27 mouse cellular contexts compared by ENCODE assay signal in genomic region chr10:127566553-127567326, GRCm38 (mm10). TPM values are rescaled to one million over a fixed set of nuclear protein-coding genes. Genes with fewer than 3 reads are reported as not detected.
DNase-seq lines count a peak whose midpoint lies in the region; ATAC-seq and TF ChIP-seq lines count a peak whose summit lies in the region.
"Had no signal": no experiment of that assay in that cellular context is flagged by ENCODE, and none has a peak within 500 bp of the region (broad histone marks: within the 10 kb centered on the region; RNA-seq: fewer than 3 reads in every experiment).

No protein-coding gene starts in this region.

- H3K27me3 ChIP-seq in E14TG2a.4 (ENCODE audit: insufficient read depth, low read length): peaks cover 11% of the 10 kb centered on the region
- H3K27me3 ChIP-seq in heart, embryonic 11.5 days (ENCODE audit: control insufficient read depth, insufficient read depth, low read length): no peaks in the 10 kb centered on the region
- H3K27me3 ChIP-seq: embryonic facial prominence, embryonic 13.5 days; forebrain, embryonic 15.5 days; heart, embryonic 12.5 days; hindbrain, embryonic 13.5 days; neural tube, embryonic 15.5 days had no signal

- H3K9me3 ChIP-seq in E14TG2a.4 (ENCODE audit: low read length): no peaks in the 10 kb centered on the region
- H3K9me3 ChIP-seq in heart, embryonic 11.5 days (replicated peaks; ENCODE audit: control insufficient read depth, low read length): no peaks in the 10 kb centered on the region
- H3K9me3 ChIP-seq: embryonic facial prominence, embryonic 13.5 days; forebrain, embryonic 10.5 days; forebrain, embryonic 15.5 days; heart, embryonic 12.5 days; hindbrain, embryonic 13.5 days; liver, embryonic 12.5 days; neural tube, embryonic 15.5 days had no signal

- peak overlapping the region; percentile 23; the same call in 1 of the 2 replicates for H3K4me3 ChIP-seq in E14TG2a.4 (replicated peaks; ENCODE audit: low read length)
- H3K4me3 ChIP-seq in heart, embryonic 11.5 days (ENCODE audit: low read depth, low read length): no peak overlapping the region
- H3K4me3 ChIP-seq: embryonic facial prominence, embryonic 13.5 days; forebrain, embryonic 10.5 days; forebrain, embryonic 15.5 days; heart, embryonic 12.5 days; hindbrain, embryonic 13.5 days; liver, embryonic 12.5 days; neural tube, embryonic 15.5 days had no signal

- no peak for ATAC-seq in heart, embryonic 11.5 days (replicated peaks; ENCODE audit: insufficient number of reproducible peaks, low FRiP score, low TSS enrichment)
- ATAC-seq: forebrain, embryonic 15.5 days; liver, embryonic 12.5 days; liver, postnatal 0 days had no signal

- DNase-seq in adrenal gland, adult 2 months: peak; percentile 83
- DNase-seq in adrenal gland, postnatal 4 days (ENCODE audit: low spot score in 2 of 2): no peak
- DNase-seq in adrenal gland, postnatal 25 days: peak; percentile 60
- peak; percentile 63 for DNase-seq in cerebellum, adult 9-11 months
- DNase-seq in neural tube, embryonic 10.5 days (ENCODE audit: extremely low spot score, low spot score): no peak
- DNase-seq: gastrocnemius, postnatal 25 days; heart, adult 11 months; heart, postnatal 4 days; kidney, adult 11 months; kidney, postnatal 25 days; liver, postnatal 0 days; lung, postnatal 36 days; midbrain, embryonic 14.5 days; retina, postnatal 1 day; right cerebral cortex, postnatal 14 days; thymus, postnatal 4 days had no signal

- 90% methylated on average over 28 of the region's 28 CpGs for WGBS in heart, embryonic 11.5 days (ENCODE audit: insufficient replicate concordance)

- H3K4me1 ChIP-seq in E14TG2a.4 (replicated peaks; ENCODE audit: low read depth, low read length): peaks cover 43% of the 10 kb centered on the region
- H3K4me1 ChIP-seq in heart, embryonic 11.5 days (ENCODE audit: control insufficient read depth, insufficient read depth, low read length): peaks cover 12% of the 10 kb centered on the region
- H3K4me1 ChIP-seq: forebrain, embryonic 15.5 days; neural tube, embryonic 15.5 days had no signal

- peaks cover 65% of the 10 kb centered on the region for H3K36me3 ChIP-seq in E14TG2a.4 (ENCODE audit: insufficient read depth, low read length)
- peaks cover 19% of the 10 kb centered on the region for H3K36me3 ChIP-seq in heart, embryonic 11.5 days (ENCODE audit: control insufficient read depth, insufficient read depth, low read length)

- no peak overlapping the region for H3K27ac ChIP-seq in heart, embryonic 11.5 days (ENCODE audit: low read depth, low read length)
- H3K27ac ChIP-seq: embryonic facial prominence, embryonic 13.5 days; forebrain, embryonic 10.5 days; forebrain, embryonic 15.5 days; hindbrain, embryonic 13.5 days; liver, embryonic 12.5 days; neural tube, embryonic 15.5 days had no signal

- no peak for TF ChIP-seq CTCF in E14TG2a.4 (conservative IDR thresholded peaks at IDR 0.05; ENCODE audit: low read length)

- no peak overlapping the region for H3K9ac ChIP-seq in heart, embryonic 11.5 days (ENCODE audit: low read depth, low read length)
- H3K9ac ChIP-seq: embryonic facial prominence, embryonic 13.5 days; forebrain, embryonic 15.5 days; heart, embryonic 12.5 days; hindbrain, embryonic 13.5 days; liver, embryonic 12.5 days; liver, postnatal 0 days; neural tube, embryonic 15.5 days had no signal

- no peak overlapping the region for H3K4me2 ChIP-seq in heart, embryonic 11.5 days
- H3K4me2 ChIP-seq: embryonic facial prominence, embryonic 13.5 days; forebrain, embryonic 15.5 days; heart, embryonic 12.5 days; hindbrain, embryonic 13.5 days; liver, embryonic 12.5 days; neural tube, embryonic 15.5 days had no signal

RNA-seq across cellular contexts. Expression of gene Nxph4, which starts 32.4 kb away (rescaled TPM):
- total RNA-seq in adrenal gland, adult 2 months (2021): 10 to 100 TPM in 1 of 2 experiments, 1 to 10 TPM in 1; 5.0 to 11.7 TPM
- polyA plus RNA-seq in adrenal gland, adult 2 months (2012; rRNA removed): 7.4 and 7.8 TPM in 2 replicates
- 10 to 100 TPM; 13.6 to 14.0 TPM for total RNA-seq in adrenal gland, postnatal 4 days (2021)
- 8.3 and 10.0 TPM in 2 replicates for total RNA-seq in adrenal gland, postnatal 25 days (2021)
- polyA plus RNA-seq in heart, embryonic 11.5 days (2014; fragmentation: Nextera tagmentation; extraction: Ambion mirVana): 0.21 and 0.33 TPM in 2 replicates
- total RNA-seq: common myeloid progenitor, adult 5-6 weeks; monocyte, adult 5-6 weeks had no signal
- polyA plus RNA-seq: liver, postnatal 0 days had no signal

RNA-seq across cellular contexts. Expression of gene Shmt2, which starts 44.5 kb away (rescaled TPM):
- total RNA-seq in adrenal gland, adult 2 months (2021): 10 to 100 TPM; 43.3 to 48.8 TPM
- 84.2 and 106 TPM in 2 replicates for polyA plus RNA-seq in adrenal gland, adult 2 months (2012; rRNA removed)
- total RNA-seq in adrenal gland, postnatal 4 days (2021): 10 to 100 TPM; 66.7 to 69.4 TPM
- total RNA-seq in adrenal gland, postnatal 25 days (2021): 56.3 and 61.1 TPM in 2 replicates
- 71.3 and 82.7 TPM in 2 replicates for polyA plus RNA-seq in heart, embryonic 11.5 days (2014; fragmentation: Nextera tagmentation; extraction: Ambion mirVana)

RNA-seq across cellular contexts. Expression of gene Ndufa4l2, which starts 52.0 kb away (rescaled TPM):
- total RNA-seq in adrenal gland, adult 2 months (2021): 10 to 100 TPM; 45.8 to 53.5 TPM
- polyA plus RNA-seq in adrenal gland, adult 2 months (2012; rRNA removed): 86.0 and 107 TPM in 2 replicates
- total RNA-seq in adrenal gland, postnatal 4 days (2021): 10 to 100 TPM; 57.2 to 71.7 TPM
- 43.2 and 50.0 TPM in 2 replicates for total RNA-seq in adrenal gland, postnatal 25 days (2021)
- 10.1 and 13.9 TPM in 2 replicates for polyA plus RNA-seq in heart, embryonic 11.5 days (2014; fragmentation: Nextera tagmentation; extraction: Ambion mirVana)
- total RNA-seq: common myeloid progenitor, adult 5-6 weeks; monocyte, adult 5-6 weeks had no signal

RNA-seq across cellular contexts. Expression of gene Lrp1, which starts 54.2 kb away (rescaled TPM):
- 100 to 1,000 TPM; 138 to 196 TPM for total RNA-seq in adrenal gland, adult 2 months (2021)
- polyA plus RNA-seq in adrenal gland, adult 2 months (2012; rRNA removed): 197 and 201 TPM in 2 replicates
- 100 to 1,000 TPM; 283 to 301 TPM for total RNA-seq in adrenal gland, postnatal 4 days (2021)
- 196 and 254 TPM in 2 replicates for total RNA-seq in adrenal gland, postnatal 25 days (2021)
- polyA plus RNA-seq in heart, embryonic 11.5 days (2014; fragmentation: Nextera tagmentation; extraction: Ambion mirVana): 32.8 and 34.6 TPM in 2 replicates

Comparison
In these comparisons a context has a peak if more than half of its experiments do, and no peak if none do; other contexts are left out.
1. DNase-seq: peak in adrenal gland, adult 2 months (single experiment), adrenal gland, postnatal 25 days (single experiment) and cerebellum, adult 9-11 months (single experiment); none in adrenal gland, postnatal 4 days (0 of 2) and neural tube, embryonic 10.5 days (single experiment).